Mouse (Mus musculus): ENCODE results near the gene Zbtb24. TPM values are rescaled to one million over a fixed set of nuclear protein-coding genes. Genes with fewer than 3 reads are reported as not detected.

Zbtb24 gene
- total and polyA plus RNA-seq, 2 experiments from 2014 or later, result 7.7 to 11.6 TPM

DNA sequence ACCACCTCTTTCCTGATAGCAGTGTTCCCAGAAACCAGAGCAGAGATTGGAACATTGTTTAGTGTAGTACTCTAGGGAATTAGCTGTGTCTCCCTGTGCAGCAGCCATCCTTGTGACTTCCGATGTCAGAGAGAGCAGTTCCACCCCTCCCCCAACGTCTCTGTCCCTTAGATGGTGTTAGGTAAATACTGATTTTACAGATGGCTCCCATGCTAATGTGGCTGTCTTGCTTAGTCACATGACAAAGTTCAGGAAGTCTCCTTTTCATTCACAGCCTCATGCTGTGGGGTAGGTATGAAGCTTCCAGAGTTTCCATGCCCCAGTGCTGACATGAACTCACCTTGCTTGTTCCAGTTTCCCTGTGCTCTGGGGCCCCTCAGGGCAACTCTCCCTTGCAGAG lies 10.3 kb downstream of the Zbtb24 start:
- H3K36me3 ChIP-seq (replicated peaks; ENCODE audit: control insufficient read depth, insufficient read depth, low read length), result peaks cover 40% of the 10 kb centered on the region

DNA sequence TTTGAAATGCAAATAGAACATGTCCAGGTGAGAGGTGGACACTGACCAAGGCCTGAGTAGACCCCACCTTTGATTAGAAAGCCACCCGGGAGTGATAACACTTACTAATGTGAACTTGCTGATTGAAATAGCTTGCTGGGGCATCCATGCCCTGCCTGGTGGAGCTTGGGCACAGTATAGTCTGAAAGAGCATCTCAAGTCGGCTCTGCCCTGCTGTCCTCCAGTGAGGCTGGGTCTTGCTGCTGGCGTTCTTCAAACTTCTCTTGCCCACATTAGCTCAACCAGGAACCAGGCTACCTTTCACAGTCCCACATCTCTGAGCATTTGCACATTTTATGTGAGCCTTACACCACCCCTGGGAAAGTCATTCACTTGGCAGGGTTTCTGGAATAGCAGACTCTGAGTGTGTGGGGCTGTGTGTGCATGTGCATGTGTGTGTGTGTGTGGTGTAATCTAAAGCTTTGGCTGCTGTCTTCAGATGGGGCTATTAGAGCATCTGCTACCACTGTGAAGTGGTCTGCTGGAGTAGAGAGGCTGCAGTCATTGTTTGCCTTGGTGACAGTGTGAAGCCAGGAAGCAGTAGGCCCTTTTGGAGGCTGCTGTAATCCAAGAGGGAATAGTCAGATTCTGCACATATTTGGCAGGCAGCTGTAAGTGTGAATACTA lies 11.0 kb downstream of the Zbtb24 start:
- WGBS, result 75% methylated on average over 3 of the region's 3 CpGs
- no peak for TF ChIP-seq CTCF (IDR thresholded peaks at IDR 0.05; ENCODE audit: low read depth)
- H3K27me3 ChIP-seq (ENCODE audit: control insufficient read depth, insufficient read depth, low read length), result no peaks in the 10 kb centered on the region
- H3K4me2 ChIP-seq (ENCODE audit: low read depth, low read length), result no peak overlapping the region
- H3K27ac ChIP-seq (ENCODE audit: low read depth), result no peak overlapping the region; the same call in 1 of the 2 replicates
- no peaks in the 10 kb centered on the region for H3K9me3 ChIP-seq (replicated peaks; ENCODE audit: control insufficient read depth, low read length)
- H3K4me1 ChIP-seq (ENCODE audit: control insufficient read depth, insufficient read depth), result peaks cover 6% of the 10 kb centered on the region; the same call in 1 of the 2 replicates
- ATAC-seq (ENCODE audit: insufficient read depth, low read depth) (peak; percentile 44; the same call in 1 of the 2 replicates), DNase-seq (ENCODE audit: low spot score) (no peak)
- H3K4me3 ChIP-seq (ENCODE audit: low read depth, low read length), result no peak overlapping the region
- no peak overlapping the region for H3K9ac ChIP-seq (replicated peaks; ENCODE audit: low read depth, low read length)
- H3K36me3 ChIP-seq (replicated peaks; ENCODE audit: control insufficient read depth, insufficient read depth, low read length), result peaks cover 33% of the 10 kb centered on the region

More for the DNA sequence above, 10.3 kb downstream of the Zbtb24 start:
- Histone ChIP-seq H3K27me3 (ENCODE audit: control insufficient read depth, insufficient read depth, low read length) (no peaks in the 10 kb centered on the region), H3K4me3 (ENCODE audit: low read depth, low read length) (no peak overlapping the region), H3K9me3 (replicated peaks; ENCODE audit: control insufficient read depth, low read length) (no peaks in the 10 kb centered on the region), H3K27ac (ENCODE audit: low read depth) (no peak overlapping the region), H3K4me1 (ENCODE audit: control insufficient read depth, insufficient read depth) (peaks cover 6% of the 10 kb centered on the region; the same call in 1 of the 2 replicates), H3K9ac (replicated peaks; ENCODE audit: low read depth, low read length) (no peak overlapping the region), H3K4me2 (ENCODE audit: low read depth, low read length) (no peak overlapping the region)
- ATAC-seq (ENCODE audit: insufficient read depth, low read depth) (no peak), DNase-seq (ENCODE audit: low spot score) (no peak)
- WGBS, result 20% methylated on average over 2 of the region's 2 CpGs
- TF ChIP-seq EP300 (IDR thresholded peaks at IDR 0.05; ENCODE audit: low read depth), result no peak
- TF ChIP-seq CTCF (IDR thresholded peaks at IDR 0.05; ENCODE audit: low read depth), result no peak

DNA sequence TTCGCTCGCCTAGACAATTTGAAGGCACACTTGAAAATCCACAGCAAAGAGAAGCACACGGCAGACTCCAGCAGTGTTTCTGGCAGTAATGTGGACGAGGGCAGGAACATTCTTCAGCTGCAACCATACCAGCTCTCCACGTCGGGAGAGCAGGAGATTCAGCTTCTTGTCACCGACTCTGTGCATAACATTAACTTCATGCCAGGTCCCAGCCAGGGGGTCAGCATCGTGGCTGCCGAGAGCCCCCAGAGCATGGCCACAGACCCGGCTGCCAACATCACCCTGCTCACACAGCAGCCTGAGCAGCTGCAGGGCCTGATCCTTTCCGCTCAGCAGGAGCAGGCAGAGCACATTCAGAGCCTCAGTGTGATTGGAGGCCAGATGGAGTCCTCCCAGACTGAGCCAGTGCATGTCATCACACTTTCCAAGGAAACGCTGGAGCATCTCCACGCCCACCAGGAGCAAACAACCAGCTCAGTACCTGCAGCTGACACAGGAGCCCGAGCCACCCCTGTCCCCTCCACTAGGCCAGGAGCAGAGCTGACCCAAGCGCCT lies 14.3 kb downstream of the Zbtb24 start:
- no peaks in the 10 kb centered on the region for H3K4me1 ChIP-seq (ENCODE audit: control insufficient read depth, insufficient read depth)
- no peak for TF ChIP-seq CTCF (IDR thresholded peaks at IDR 0.05; ENCODE audit: low read depth)
- no peak for TF ChIP-seq EP300 (IDR thresholded peaks at IDR 0.05; ENCODE audit: low read depth)
- H3K9me3 ChIP-seq (replicated peaks; ENCODE audit: control insufficient read depth, low read length), result no peaks in the 10 kb centered on the region
- no peak overlapping the region for H3K4me2 ChIP-seq (ENCODE audit: low read depth, low read length)
- ATAC-seq (ENCODE audit: insufficient read depth, low read depth) (no peak), DNase-seq (ENCODE audit: low spot score) (no peak)
- 63% methylated on average over 15 of the region's 15 CpGs for WGBS
- H3K27me3 ChIP-seq (ENCODE audit: control insufficient read depth, insufficient read depth, low read length), result no peaks in the 10 kb centered on the region
- H3K27ac ChIP-seq (ENCODE audit: low read depth), result no peak overlapping the region
- H3K4me3 ChIP-seq (ENCODE audit: low read depth, low read length), result no peak overlapping the region
- no peak overlapping the region for H3K9ac ChIP-seq (replicated peaks; ENCODE audit: low read depth, low read length)
- H3K36me3 ChIP-seq (replicated peaks; ENCODE audit: control insufficient read depth, insufficient read depth, low read length), result peaks cover 25% of the 10 kb centered on the region

DNA sequence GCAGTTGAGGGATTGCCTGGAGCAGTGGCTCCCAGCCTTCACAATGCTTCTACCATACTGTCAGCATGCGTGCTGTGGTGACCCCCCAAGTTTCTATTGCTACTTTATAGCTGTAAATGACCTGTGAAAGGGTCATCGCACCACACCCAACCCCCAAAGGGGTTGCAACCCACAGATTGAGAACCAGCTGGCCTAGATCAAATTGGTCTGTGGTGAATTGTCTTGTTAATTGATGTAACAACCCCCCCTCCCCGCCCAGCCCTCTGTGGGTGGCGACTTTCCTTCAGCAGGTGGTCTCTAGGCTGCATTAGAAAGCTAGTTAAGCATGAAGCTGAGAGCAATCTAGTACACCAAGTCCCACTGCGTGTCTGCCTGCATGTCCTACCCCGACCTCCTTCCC lies 17.1 kb downstream of the Zbtb24 start:
- no peak overlapping the region for H3K4me3 ChIP-seq (ENCODE audit: low read depth, low read length)
- no peaks in the 10 kb centered on the region for H3K27me3 ChIP-seq (ENCODE audit: control insufficient read depth, insufficient read depth, low read length)
- H3K27ac ChIP-seq (ENCODE audit: low read depth), result no peak overlapping the region
- 67% methylated on average over 6 of the region's 6 CpGs for WGBS
- ATAC-seq (ENCODE audit: insufficient read depth, low read depth) (no peak), DNase-seq (ENCODE audit: low spot score) (no peak)
- no peak overlapping the region for H3K9ac ChIP-seq (replicated peaks; ENCODE audit: low read depth, low read length)
- H3K9me3 ChIP-seq (replicated peaks; ENCODE audit: control insufficient read depth, low read length), result no peaks in the 10 kb centered on the region
- H3K4me1 ChIP-seq (ENCODE audit: control insufficient read depth, insufficient read depth), result no peaks in the 10 kb centered on the region
- H3K36me3 ChIP-seq (replicated peaks; ENCODE audit: control insufficient read depth, insufficient read depth, low read length), result peaks cover 23% of the 10 kb centered on the region
- no peak overlapping the region for H3K4me2 ChIP-seq (ENCODE audit: low read depth, low read length)
- TF ChIP-seq EP300 (IDR thresholded peaks at IDR 0.05; ENCODE audit: low read depth) (no peak), CTCF (IDR thresholded peaks at IDR 0.05; ENCODE audit: low read depth) (no peak)

DNA sequence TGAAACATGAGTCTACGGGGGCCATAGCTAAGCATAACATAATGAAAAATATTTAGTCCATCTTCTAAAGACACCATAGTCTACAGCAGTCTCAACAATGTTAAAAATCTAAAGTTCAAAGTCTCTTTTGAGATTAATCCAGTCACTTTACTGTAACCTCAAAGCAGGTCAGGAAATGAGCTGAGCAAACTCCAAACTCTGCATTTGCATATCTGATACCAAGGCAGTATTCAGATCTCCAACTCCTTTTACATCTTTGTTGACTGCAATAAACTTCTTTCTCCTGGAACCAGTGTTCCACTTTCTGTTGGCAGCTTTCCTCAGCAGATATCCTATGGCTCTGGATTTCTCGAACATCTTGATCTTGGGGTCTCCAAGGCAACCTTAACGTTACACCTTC lies 20.5 kb downstream of the Zbtb24 start:
- WGBS, result 77% methylated on average over 3 of the region's 3 CpGs
- Histone ChIP-seq H3K27ac (ENCODE audit: low read depth) (no peak overlapping the region), H3K36me3 (replicated peaks; ENCODE audit: control insufficient read depth, insufficient read depth, low read length) (no peaks in the 10 kb centered on the region; the same call in 1 of the 2 replicates), H3K9me3 (replicated peaks; ENCODE audit: control insufficient read depth, low read length) (no peaks in the 10 kb centered on the region), H3K9ac (replicated peaks; ENCODE audit: low read depth, low read length) (no peak overlapping the region), H3K4me2 (ENCODE audit: low read depth, low read length) (no peak overlapping the region), H3K4me1 (ENCODE audit: control insufficient read depth, insufficient read depth) (peaks cover 19% of the 10 kb centered on the region), H3K4me3 (ENCODE audit: low read depth, low read length) (no peak overlapping the region), H3K27me3 (ENCODE audit: control insufficient read depth, insufficient read depth, low read length) (no peaks in the 10 kb centered on the region)
- TF ChIP-seq CTCF (IDR thresholded peaks at IDR 0.05; ENCODE audit: low read depth) (no peak), EP300 (IDR thresholded peaks at IDR 0.05; ENCODE audit: low read depth) (no peak)
- ATAC-seq (ENCODE audit: insufficient read depth, low read depth) (no peak), DNase-seq (ENCODE audit: low spot score) (no peak)

DNA sequence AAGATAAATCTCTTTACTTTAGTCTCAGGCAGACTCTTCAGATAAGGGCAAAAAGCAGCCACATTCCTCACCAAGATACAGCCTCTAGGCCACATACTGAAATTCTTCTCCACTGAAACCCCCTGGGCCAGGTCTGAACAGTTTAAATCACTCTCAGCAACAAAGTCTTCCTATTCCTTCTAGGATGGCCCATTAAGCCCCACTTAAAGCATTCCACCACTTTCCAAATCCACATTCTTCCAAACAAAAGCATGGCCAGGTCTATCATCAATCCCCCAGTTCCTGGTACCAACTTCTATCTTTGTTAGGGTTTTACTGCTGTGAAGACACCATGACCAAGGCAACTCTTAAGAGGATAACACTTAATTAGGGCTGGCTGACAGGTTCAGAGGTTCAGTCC lies 22.4 kb downstream of the Zbtb24 start:
- H3K9me3 ChIP-seq (replicated peaks; ENCODE audit: control insufficient read depth, low read length), result no peaks in the 10 kb centered on the region
- no peak overlapping the region for H3K4me3 ChIP-seq (ENCODE audit: low read depth, low read length)
- ATAC-seq (ENCODE audit: insufficient read depth, low read depth) (no peak), DNase-seq (ENCODE audit: low spot score) (no peak)
- H3K4me1 ChIP-seq (ENCODE audit: control insufficient read depth, insufficient read depth), result peaks cover 23% of the 10 kb centered on the region
- TF ChIP-seq EP300 (IDR thresholded peaks at IDR 0.05; ENCODE audit: low read depth), result no peak
- TF ChIP-seq CTCF (IDR thresholded peaks at IDR 0.05; ENCODE audit: low read depth), result no peak
- H3K4me2 ChIP-seq (ENCODE audit: low read depth, low read length), result no peak overlapping the region
- no peaks in the 10 kb centered on the region for H3K36me3 ChIP-seq (replicated peaks; ENCODE audit: control insufficient read depth, insufficient read depth, low read length)
- no peak overlapping the region for H3K9ac ChIP-seq (replicated peaks; ENCODE audit: low read depth, low read length)
- no peaks in the 10 kb centered on the region for H3K27me3 ChIP-seq (ENCODE audit: control insufficient read depth, insufficient read depth, low read length)
- no peak overlapping the region for H3K27ac ChIP-seq (ENCODE audit: low read depth)

Data from heart, postnatal 0 days (tissue).